Mouse (Mus musculus) ES-E14 (cell line): ENCODE measurements around the gene Cadm1.

ENCODE experiments used
- CHD2 ChIP-seq: IDR thresholded peaks from 2 replicates; pipeline ENCODE4 v1.6.1; 2014; ENCODE audit warnings: mild to moderate bottlenecking, low read depth, low read length, inconsistent platforms
- HCFC1 ChIP-seq: IDR thresholded peaks from 2 replicates; pipeline ENCODE4 v1.6.1; 2012; ENCODE audit warnings: low read length, inconsistent platforms, borderline replicate concordance; ENCODE audit not compliant: insufficient read depth
- MAFK ChIP-seq: IDR thresholded peaks from 2 replicates; pipeline ENCODE4 v1.6.1; 2014; ENCODE audit warnings: mild to moderate bottlenecking, low read depth, low read length, inconsistent platforms; ENCODE audit not compliant: insufficient read depth
- ZC3H11A ChIP-seq: IDR thresholded peaks from 2 replicates; pipeline ENCODE4 v1.6.1; 2012; ENCODE audit warnings: low read depth, mild to moderate bottlenecking, inconsistent platforms, low read length, borderline replicate concordance
- ZNF384 ChIP-seq: IDR thresholded peaks from 2 replicates; pipeline ENCODE4 v1.6.1; 2012; ENCODE audit warnings: low read depth, low read length, inconsistent platforms

DNA sequence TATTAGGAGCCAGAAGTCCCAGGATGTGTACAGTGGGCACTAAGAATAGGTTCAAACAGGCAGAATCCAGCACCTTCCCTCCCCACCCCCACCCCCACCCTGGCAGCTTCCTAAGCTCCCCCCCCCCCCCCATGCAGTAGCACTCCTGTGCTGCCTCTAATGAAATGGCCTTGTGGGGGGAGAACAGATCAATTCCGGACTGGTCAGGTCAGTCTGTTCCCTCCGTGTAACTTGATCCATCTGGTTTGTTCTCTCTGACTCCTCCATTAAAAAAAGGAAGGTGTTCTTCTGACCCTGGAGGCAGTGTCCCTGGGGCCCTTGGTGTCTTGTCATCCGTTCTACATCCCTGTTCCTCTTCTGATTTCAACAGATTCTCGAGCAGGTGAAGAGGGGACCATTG, 317.8 kb downstream of the Cadm1 start:
- TF ChIP-seq HCFC1 (no peak), MAFK (no peak), ZC3H11A (no peak), CHD2 (no peak), ZNF384 (no peak)
